Mouse (Mus musculus) right cerebral cortex, postnatal 25 days (tissue): Measurements from ENCODE around the gene Per1.
A peak's percentile ranks its signal among the peaks of the same experiment; 100 is the strongest.

Source experiments
- DNase-seq: peaks from one replicate; pipeline ENCODE4 v3.0.0; 2022

Per1 gene

DNA sequence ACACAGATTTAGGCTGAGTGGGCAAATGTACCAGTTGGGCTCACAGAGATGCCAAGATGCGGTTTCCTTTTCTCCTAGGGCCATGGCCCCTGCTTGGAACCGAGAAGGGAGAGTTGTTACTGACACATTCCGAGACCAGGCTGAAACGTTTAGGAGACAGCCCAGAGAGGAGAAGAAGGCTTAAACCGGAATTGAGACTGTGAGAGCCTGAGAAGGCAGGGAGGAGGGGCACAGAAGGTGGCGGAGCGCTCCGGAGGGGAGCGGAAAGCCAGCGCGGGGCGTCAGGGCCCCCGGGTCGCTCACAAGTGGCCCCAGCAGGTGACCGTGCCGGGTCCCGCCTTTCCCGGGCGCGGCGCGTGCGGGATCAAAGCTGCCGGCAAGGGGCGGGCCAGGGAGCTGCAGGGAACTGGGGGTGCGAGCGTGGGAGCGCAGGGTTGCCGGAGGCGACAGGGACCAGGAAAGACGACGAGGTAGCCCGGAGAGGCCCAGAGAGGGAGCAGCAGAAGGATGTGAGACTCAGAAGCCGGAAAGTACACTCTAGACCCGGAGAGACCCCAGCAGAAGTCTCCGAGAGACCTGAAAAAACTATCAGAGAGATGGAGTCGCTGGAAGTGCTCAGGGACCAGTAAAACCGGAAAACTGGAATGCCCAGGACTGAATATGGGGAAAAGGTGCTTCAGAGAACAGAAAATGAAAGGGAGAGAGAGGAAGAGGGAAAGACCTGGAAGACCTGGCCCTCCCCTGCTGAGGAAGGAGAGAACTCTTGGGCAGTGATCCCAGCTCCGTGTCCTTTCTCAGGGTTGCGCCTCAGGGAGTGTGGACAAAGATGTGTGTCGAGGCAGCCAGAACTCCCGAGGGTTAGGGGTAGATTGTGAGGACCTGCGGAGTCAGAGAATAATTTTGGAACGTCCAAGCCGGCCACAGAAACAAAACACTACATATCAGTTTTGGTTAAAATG lies 23.0 kb downstream of the Per1 start:
- DNase-seq, result peak; percentile 59

DNA sequence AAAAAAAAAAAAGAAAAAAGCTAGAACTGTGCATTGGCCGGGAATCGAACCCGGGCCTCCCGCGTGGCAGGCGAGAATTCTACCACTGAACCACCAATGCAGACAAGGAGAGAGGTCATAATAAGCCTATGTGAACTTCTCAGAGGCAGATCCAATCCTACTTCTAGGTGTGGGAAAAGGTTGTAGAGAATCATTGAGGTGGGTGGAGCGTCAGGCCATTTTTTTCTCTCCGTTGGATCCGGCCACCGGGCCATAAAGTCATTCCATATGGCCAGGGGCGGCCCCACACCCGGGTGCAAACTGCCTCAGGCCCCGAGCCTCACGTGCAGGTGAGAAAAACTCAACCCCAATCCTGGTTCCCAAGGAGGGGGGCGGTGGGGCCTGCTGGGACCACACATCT lies 23.7 kb downstream of the Per1 start:
- DNase-seq, result peak; percentile 72

DNA sequence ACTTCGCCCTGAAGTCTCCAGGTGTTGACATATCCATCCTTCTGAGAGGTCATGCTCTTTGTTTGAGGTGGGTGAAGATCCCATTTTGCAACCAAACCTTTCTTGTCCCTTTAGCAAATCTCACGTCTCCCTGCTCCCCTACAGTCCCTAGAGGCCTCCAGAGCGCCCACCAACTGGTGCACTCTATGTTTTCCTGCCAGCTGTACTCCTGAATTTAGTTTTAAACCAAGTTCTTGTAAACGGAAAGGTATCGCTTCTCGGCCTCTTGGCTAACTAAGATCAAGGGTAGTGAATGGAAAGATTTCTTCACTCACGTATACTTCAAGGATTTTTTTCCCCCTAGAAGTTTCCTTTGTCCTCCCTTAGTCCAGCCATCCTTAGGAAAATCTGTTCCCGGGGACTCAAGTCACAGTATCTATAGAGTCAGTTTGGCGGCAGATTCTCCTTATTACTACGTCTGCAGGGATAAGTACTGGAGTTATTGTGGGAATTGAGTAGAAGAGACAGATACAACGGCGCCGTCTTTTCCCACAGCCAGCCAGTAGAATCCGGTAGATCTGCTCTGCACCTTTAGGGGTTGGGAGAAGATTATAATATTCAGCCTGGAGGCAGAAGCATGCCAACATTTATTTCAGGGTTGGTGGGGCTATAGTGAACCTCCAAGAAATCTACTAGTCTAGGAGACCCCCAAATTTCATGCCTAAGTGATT lies 24.6 kb downstream of the Per1 start:
- DNase-seq, result no peak

DNA sequence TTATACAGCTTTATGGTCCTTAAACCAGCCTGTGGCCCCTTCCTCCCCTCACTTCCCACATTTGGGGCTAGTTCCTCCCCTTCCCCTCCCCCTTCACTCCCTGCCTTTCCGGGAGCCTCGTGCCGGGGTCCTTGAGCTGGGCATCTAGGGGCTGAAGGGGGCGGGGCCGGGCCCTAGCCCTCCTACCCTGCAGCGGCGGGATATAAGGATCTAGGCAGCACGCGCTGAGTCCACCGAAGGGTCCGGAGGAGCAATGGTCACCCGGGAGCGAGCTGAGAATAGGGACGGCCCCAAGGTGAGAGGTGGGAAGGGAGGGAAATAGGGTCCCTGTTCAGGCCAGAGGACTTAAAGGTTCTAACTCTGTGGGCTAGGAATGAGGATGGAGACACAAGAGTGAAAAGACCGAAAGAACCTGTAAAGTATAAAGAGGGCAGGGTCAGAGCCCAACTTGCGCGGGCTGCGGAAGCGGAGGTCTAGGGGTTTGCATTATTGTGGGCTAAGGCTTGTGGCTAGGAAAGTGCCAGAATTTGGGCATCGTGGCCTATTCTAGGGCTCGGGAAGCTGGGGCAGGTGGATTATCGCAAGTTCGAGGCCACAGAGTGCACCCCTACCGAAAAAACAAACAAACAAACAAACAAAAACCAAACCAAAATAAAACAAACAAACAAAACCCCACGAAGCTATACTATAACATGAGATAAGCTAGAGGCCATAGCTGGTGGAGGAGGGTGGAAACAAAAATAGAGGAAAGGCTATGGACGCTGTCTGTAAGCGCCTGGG lies 25.4 kb downstream of the Per1 start, which contains the start of gene Hes7:
Hes7 (plus strand) TSS at position 184 of the 780 bp plus-strand sequence.
- no peak for DNase-seq

DNA sequence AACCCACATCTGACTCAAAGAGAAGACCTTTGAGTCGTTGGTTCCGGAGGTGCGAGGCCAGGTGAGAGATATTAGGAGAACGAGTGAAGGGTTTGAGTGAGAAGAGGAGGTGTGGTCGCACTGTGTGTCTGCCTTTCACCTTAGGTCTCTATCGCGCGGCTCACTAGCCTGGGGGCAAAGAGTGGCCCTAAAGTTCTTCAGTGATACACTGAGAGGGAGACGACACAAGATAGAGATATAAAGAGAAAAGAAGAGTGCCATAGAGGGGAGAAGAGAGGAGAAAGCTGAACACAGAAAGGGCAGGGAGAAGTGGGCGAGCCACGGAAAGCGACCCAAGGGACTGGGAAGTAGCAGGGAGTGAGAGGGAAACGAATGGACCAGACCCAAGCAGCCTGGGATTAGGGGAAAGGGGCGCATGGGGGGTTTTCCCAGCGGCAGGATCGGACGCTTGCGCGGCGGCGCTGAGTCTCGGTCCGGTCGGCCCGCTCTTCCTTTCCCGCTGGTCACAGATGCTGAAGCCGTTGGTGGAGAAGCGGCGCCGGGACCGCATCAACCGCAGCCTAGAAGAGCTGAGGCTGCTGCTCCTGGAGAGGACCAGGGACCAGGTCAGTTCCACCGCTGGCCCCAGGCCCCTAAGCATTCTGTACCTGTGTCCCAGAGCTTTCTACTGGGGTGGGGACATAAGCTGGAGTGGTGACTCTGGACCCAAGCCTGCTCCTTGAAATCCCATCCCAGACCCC lies 26.2 kb downstream of the Per1 start:
- DNase-seq, result no peak

- no peak for DNase-seq
Measured at GRCm38 (mm10) chr11:69121741-69122335, 26.8 kb downstream of the Per1 start.

DNA sequence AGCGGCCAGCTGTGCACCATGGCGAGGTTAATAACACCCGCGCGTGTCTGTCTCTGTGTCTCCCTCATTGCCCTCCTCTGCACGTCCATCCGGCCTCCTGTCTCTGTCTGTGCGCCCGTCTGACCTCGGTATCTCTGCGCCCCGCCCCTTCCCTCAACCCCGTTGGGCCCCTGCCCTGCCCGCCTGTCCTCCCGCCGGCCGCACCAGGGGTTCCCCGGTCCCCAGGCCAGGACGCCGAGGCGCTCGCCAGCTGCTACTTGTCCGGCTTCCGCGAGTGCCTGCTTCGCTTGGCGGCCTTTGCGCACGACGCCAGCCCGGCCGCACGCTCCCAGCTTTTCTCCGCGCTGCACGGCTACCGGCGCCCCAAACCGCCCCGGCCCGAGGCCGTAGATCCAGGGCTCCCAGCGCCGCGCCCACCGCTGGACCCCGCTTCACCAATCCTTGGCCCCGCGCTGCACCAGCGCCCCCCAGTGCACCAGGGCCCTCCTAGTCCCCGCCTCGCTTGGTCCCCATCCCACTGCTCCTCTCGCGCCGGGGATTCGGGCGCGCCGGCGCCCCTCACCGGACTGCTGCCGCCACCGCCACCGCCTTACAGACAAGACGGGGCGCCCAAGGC lies 27.4 kb downstream of the Per1 start, which contains the start of gene 9130213A22Rik:
9130213A22Rik (minus strand) TSS at position 254 of the 616 bp plus-strand sequence.
- DNase-seq, result peak; percentile 87

GRCm38 (mm10) chr11:69123056-69123692 lies 28.2 kb downstream of the Per1 start:
- DNase-seq, result peak; percentile 90

GRCm38 (mm10) chr11:69123693-69124497 lies 28.9 kb downstream of the Per1 start:
- peak; percentile 90 for DNase-seq

DNA sequence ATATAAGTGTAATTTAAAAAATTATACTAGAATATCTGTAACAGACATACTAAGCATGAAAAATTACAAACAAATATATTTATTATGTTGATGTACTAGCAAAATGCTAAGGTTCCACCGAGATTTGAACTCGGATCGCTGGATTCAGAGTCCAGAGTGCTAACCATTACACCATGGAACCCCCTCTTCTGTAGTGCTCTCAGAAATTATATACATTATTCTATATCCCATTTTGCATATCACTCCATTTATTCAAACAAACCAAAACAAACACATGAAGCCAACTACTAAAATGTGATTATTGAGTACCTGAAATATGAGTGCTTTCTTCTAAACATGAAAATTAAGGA lies 29.5 kb downstream of the Per1 start:
- DNase-seq, result no peak

GRCm38 (mm10) chr11:69125041-69125851 lies 30.2 kb downstream of the Per1 start:
- peak; percentile 71 for DNase-seq

DNA sequence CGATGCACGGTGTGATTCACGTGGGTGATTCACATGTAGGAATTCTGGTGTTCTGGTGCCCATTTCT lies 30.7 kb downstream of the Per1 start, which contains the start of gene Aloxe3:
Aloxe3 (plus strand) TSS at position 45 of the 67 bp plus-strand sequence.
- peak; percentile 44 for DNase-seq

GRCm38 (mm10) chr11:69125919-69126705 lies 31.1 kb downstream of the Per1 start:
- no peak for DNase-seq

DNA sequence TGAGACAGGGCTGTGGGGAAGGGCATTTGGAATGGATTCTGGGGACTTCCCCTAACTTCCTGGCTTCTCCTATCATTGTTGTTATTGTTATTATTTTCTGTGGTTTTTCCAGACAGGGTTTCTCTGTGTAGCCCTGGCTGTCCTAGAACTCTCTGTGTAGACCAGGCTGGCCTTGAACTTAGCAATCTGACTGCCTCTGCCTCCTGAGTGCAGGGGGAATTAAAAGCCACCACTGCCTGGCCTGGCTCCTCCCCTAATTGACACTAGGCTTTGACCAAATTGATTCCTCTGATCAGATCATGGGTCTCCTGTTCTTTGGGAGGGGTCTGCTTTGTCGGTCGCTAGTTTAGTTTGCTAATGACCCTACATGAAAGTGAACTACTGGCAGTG lies 31.7 kb downstream of the Per1 start:
- DNase-seq, result no peak

DNA sequence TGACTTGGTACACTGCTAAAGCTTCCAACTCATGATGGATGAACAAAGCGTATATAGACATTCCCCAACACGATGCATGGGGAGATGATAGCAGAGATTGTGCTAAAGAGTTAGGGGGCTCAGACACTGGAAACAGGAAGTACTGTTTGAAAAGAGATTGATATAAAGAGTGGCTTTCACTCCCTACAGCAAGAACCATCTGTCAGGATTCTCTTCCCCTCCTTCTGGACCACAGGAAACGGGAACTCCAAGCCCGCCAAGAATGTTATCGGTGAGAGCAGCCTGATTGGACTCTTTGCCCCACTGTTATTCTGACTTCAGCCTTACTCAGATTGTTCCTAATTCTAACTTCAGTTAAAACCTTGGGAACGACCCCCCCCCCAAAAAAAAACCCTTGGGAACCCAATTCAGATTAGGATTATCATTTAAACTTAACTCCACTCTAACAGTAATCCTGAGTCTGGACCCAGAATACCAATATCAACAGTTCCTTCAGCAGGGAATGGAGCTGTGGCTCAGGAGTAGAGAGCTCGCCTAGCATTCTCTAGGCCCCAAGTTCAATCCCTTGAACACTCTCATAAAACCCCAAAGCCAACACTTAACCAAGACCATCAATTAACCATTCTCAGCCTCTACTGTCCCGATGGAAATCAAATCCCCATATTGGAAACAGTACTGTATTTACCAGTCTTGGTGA lies 33.6 kb downstream of the Per1 start:
- DNase-seq, result no peak

- no peak for DNase-seq
Measured at GRCm38 (mm10) chr11:69133566-69133922, 38.5 kb downstream of the Per1 start.

DNA sequence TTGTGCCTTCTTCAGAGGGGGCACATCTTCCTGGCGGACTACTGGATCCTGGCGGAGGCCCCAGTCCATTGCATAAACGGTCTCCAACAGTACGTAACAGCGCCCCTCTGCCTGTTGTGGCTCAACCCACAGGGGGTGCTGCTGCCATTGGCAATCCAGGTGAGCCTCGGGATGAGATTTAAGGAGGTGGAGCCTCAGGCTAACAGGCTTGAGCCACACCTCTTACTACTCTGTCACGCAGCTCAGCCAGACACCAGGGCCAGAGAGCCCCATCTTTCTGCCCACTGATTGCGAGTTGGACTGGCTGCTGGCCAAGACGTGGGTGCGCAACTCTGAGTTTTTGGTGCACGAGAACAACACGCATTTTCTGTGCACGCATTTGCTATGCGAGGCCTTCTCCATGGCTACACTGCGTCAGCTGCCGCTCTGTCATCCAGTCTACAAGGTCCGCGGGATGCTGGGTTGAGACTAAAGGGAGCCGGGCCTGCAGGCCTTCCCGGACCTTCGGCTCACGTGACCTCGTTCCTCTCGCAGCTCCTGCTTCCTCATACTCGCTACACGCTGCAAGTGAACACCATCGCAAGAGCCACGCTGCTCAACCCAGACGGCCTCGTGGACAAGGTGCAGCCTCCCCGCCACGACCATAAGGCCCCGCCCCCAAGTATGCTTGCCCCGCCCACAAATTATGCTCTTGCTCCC lies 39.1 kb downstream of the Per1 start:
- DNase-seq, result peak; percentile 87

- DNase-seq, result no peak
Measured at GRCm38 (mm10) chr11:69134622-69134968, 39.6 kb downstream of the Per1 start.
